Comparison of ENCODE assay signal across 7 mouse cellular contexts in genomic region chr6:83087205-83087925, GRCm38 (mm10). TPM values are rescaled to one million over a fixed set of nuclear protein-coding genes. Genes with fewer than 3 reads are reported as not detected.
DNase-seq lines count a peak whose midpoint lies in the region; ATAC-seq and TF ChIP-seq lines count a peak whose summit lies in the region.

No protein-coding gene starts in this region.

- peak; percentile 61 for DNase-seq in ZHBTc4 (ENCODE audit: low read depth, low spot score)
- DNase-seq in embryonic facial prominence, embryonic 11.5 days (ENCODE audit: low spot score): no peak
- peak; percentile 39 to 56 for DNase-seq in heart, postnatal 10 days
- peak; percentile 59 for DNase-seq in limb, embryonic 11.5 days (ENCODE audit: low spot score)
- peak; percentile 2 for DNase-seq in midbrain, postnatal 0 days (ENCODE audit: low spot score)
- no peak for DNase-seq in urinary bladder, adult 2 months (ENCODE audit: low spot score)
- no peak for DNase-seq in left cerebral cortex, adult 11 months (ENCODE audit: low spot score)

- no peaks in the 10 kb centered on the region for H3K9me3 ChIP-seq in embryonic facial prominence, embryonic 11.5 days (replicated peaks; ENCODE audit: control insufficient read depth, low read length)
- no peaks in the 10 kb centered on the region for H3K9me3 ChIP-seq in limb, embryonic 11.5 days (ENCODE audit: control insufficient read depth, low read length)
- no peaks in the 10 kb centered on the region for H3K9me3 ChIP-seq in midbrain, postnatal 0 days (ENCODE audit: low read length)

- intact Hi-C loops in heart, postnatal 10 days (cut with DNase I): no loop called here

- H3K27me3 ChIP-seq in embryonic facial prominence, embryonic 11.5 days (ENCODE audit: control insufficient read depth, insufficient read depth, low read length): peaks cover 71% of the 10 kb centered on the region
- H3K27me3 ChIP-seq in limb, embryonic 11.5 days (ENCODE audit: control insufficient read depth, insufficient read depth, low read length): peaks cover 49% of the 10 kb centered on the region
- peaks cover 76% of the 10 kb centered on the region for H3K27me3 ChIP-seq in midbrain, postnatal 0 days (ENCODE audit: insufficient read depth, low read length)

- H3K4me1 ChIP-seq in embryonic facial prominence, embryonic 11.5 days (ENCODE audit: control insufficient read depth, insufficient read depth, low read length): peaks cover 8% of the 10 kb centered on the region
- H3K4me1 ChIP-seq in limb, embryonic 11.5 days (ENCODE audit: control insufficient read depth, insufficient read depth, low read length): peaks cover 31% of the 10 kb centered on the region
- no peaks in the 10 kb centered on the region for H3K4me1 ChIP-seq in midbrain, postnatal 0 days (ENCODE audit: insufficient read depth, low read length)

- no peak for TF ChIP-seq CTCF in midbrain, postnatal 0 days (IDR thresholded peaks at IDR 0.05)

- no peaks in the 10 kb centered on the region for H3K36me3 ChIP-seq in embryonic facial prominence, embryonic 11.5 days (replicated peaks; ENCODE audit: control insufficient read depth, insufficient read depth, low read depth, low read length)
- H3K36me3 ChIP-seq in limb, embryonic 11.5 days (ENCODE audit: control insufficient read depth, insufficient read depth, low read length): 0 out of 2 replicates have a peak, but pooled peaks cover 2% of the 10 kb centered on the region
- H3K36me3 ChIP-seq in midbrain, postnatal 0 days (ENCODE audit: insufficient read depth, low read length): 0 out of 2 replicates have a peak, but pooled peaks cover 2% of the 10 kb centered on the region

- no peak overlapping the region for H3K27ac ChIP-seq in embryonic facial prominence, embryonic 11.5 days (replicated peaks; ENCODE audit: low read depth, low read length)
- H3K27ac ChIP-seq in limb, embryonic 11.5 days (replicated peaks; ENCODE audit: low read depth, low read length): no peak overlapping the region
- no peak overlapping the region for H3K27ac ChIP-seq in midbrain, postnatal 0 days (ENCODE audit: low read depth, low read length)

- H3K4me3 ChIP-seq in embryonic facial prominence, embryonic 11.5 days (ENCODE audit: low read depth, low read length): peak overlapping the region; percentile 21
- peak overlapping the region; percentile 16; the same call in 1 of the 2 replicates for H3K4me3 ChIP-seq in limb, embryonic 11.5 days (ENCODE audit: low read depth, low read length)
- peak overlapping the region; percentile 12 for H3K4me3 ChIP-seq in midbrain, postnatal 0 days (ENCODE audit: low read depth, low read length)

- 1% methylated on average over 47 of the region's 47 CpGs for WGBS in embryonic facial prominence, embryonic 11.5 days
- WGBS in limb, embryonic 11.5 days: 2% methylated on average over 47 of the region's 47 CpGs
- WGBS in midbrain, postnatal 0 days: 1% methylated on average over 47 of the region's 47 CpGs

- H3K9ac ChIP-seq in embryonic facial prominence, embryonic 11.5 days (replicated peaks; ENCODE audit: low read length): no peak overlapping the region; the same call in 1 of the 2 replicates
- H3K9ac ChIP-seq in limb, embryonic 11.5 days (ENCODE audit: low read length): no peak overlapping the region
- H3K9ac ChIP-seq in midbrain, postnatal 0 days (replicated peaks; ENCODE audit: low read length, poor library complexity, severe bottlenecking): no peak overlapping the region

- ATAC-seq in embryonic facial prominence, embryonic 11.5 days (replicated peaks; ENCODE audit: insufficient number of reproducible peaks, low FRiP score, low TSS enrichment, low read depth): no peak
- ATAC-seq in limb, embryonic 11.5 days (ENCODE audit: insufficient number of reproducible peaks, low FRiP score, low TSS enrichment, low read depth): no peak
- no peak for ATAC-seq in midbrain, postnatal 0 days (ENCODE audit: low FRiP score)

- H3K4me2 ChIP-seq in embryonic facial prominence, embryonic 11.5 days (ENCODE audit: low read depth, low read length): peak overlapping the region; percentile 27
- H3K4me2 ChIP-seq in limb, embryonic 11.5 days (ENCODE audit: low read depth, severe bottlenecking): peak overlapping the region; percentile 41
- H3K4me2 ChIP-seq in midbrain, postnatal 0 days (ENCODE audit: low read depth, low read length, poor library complexity, severe bottlenecking): peak overlapping the region; percentile 36; the same call in 1 of the 2 replicates

RNA-seq across cellular contexts. Expression of gene Lbx2, which starts 1.2 kb away (rescaled TPM):
- polyA plus RNA-seq in embryonic facial prominence, embryonic 11.5 days (2014; fragmentation: Nextera tagmentation; extraction: Ambion mirVana): 0.73 and 0.89 TPM in 2 replicates
- 1 to 10 TPM in 1 of 2 experiments, under 1 TPM in 1; 0.55 to 1.3 TPM for total RNA-seq in heart, postnatal 10 days (2021)
- polyA plus RNA-seq in limb, embryonic 11.5 days (2014; fragmentation: Nextera tagmentation; extraction: Ambion mirVana): 0.81 and 2.0 TPM in 2 replicates
- not detected in 2 replicates for total RNA-seq in midbrain, postnatal 0 days (2014; rRNA removed)
- polyA plus RNA-seq in midbrain, postnatal 0 days (2015; fragmentation: Nextera tagmentation; extraction: Ambion mirVana): 0.26 TPM in 1 of 2 replicates, not detected in the other
- polyA plus RNA-seq in urinary bladder, adult 2 months (2012; rRNA removed): 0.84 and 1.0 TPM in 2 replicates

RNA-seq across cellular contexts. Expression of gene Pcgf1, which starts 9.7 kb away (rescaled TPM):
- polyA plus RNA-seq in embryonic facial prominence, embryonic 11.5 days (2014; fragmentation: Nextera tagmentation; extraction: Ambion mirVana): 40.9 and 42.9 TPM in 2 replicates
- total RNA-seq in heart, postnatal 10 days (2021): 1 to 10 TPM; 6.9 to 8.7 TPM
- 44.3 and 47.0 TPM in 2 replicates for polyA plus RNA-seq in limb, embryonic 11.5 days (2014; fragmentation: Nextera tagmentation; extraction: Ambion mirVana)
- total RNA-seq in midbrain, postnatal 0 days (2014; rRNA removed): 11.8 and 20.4 TPM in 2 replicates
- polyA plus RNA-seq in midbrain, postnatal 0 days (2015; fragmentation: Nextera tagmentation; extraction: Ambion mirVana): 30.4 and 35.5 TPM in 2 replicates
- polyA plus RNA-seq in urinary bladder, adult 2 months (2012; rRNA removed): 28.5 and 35.8 TPM in 2 replicates

RNA-seq across cellular contexts. Expression of gene Ccdc142, which starts 14.0 kb away (rescaled TPM):
- polyA plus RNA-seq in embryonic facial prominence, embryonic 11.5 days (2014; fragmentation: Nextera tagmentation; extraction: Ambion mirVana): 0.62 and 1.8 TPM in 2 replicates
- 1 to 10 TPM; 2.3 to 2.7 TPM for total RNA-seq in heart, postnatal 10 days (2021)
- 1.9 and 2.0 TPM in 2 replicates for polyA plus RNA-seq in limb, embryonic 11.5 days (2014; fragmentation: Nextera tagmentation; extraction: Ambion mirVana)
- 13.6 and 26.0 TPM in 2 replicates for total RNA-seq in midbrain, postnatal 0 days (2014; rRNA removed)
- polyA plus RNA-seq in midbrain, postnatal 0 days (2015; fragmentation: Nextera tagmentation; extraction: Ambion mirVana): 6.0 TPM in 2 replicates
- 3.1 and 4.5 TPM in 2 replicates for polyA plus RNA-seq in urinary bladder, adult 2 months (2012; rRNA removed)

RNA-seq across cellular contexts. Expression of gene Gm42688, which starts 14.1 kb away (rescaled TPM):
- polyA plus RNA-seq in embryonic facial prominence, embryonic 11.5 days (2014; fragmentation: Nextera tagmentation; extraction: Ambion mirVana): 0.97 and 1.8 TPM in 2 replicates
- 1 to 10 TPM; 1.9 to 2.1 TPM for total RNA-seq in heart, postnatal 10 days (2021)
- 2.3 and 2.4 TPM in 2 replicates for polyA plus RNA-seq in limb, embryonic 11.5 days (2014; fragmentation: Nextera tagmentation; extraction: Ambion mirVana)
- total RNA-seq in midbrain, postnatal 0 days (2014; rRNA removed): 4.4 and 8.1 TPM in 2 replicates
- 3.5 and 4.4 TPM in 2 replicates for polyA plus RNA-seq in midbrain, postnatal 0 days (2015; fragmentation: Nextera tagmentation; extraction: Ambion mirVana)
- 5.0 and 6.1 TPM in 2 replicates for polyA plus RNA-seq in urinary bladder, adult 2 months (2012; rRNA removed)

RNA-seq across cellular contexts. Expression of gene Tlx2, which starts 17.3 kb away (rescaled TPM):
- 7.9 and 9.7 TPM in 2 replicates for polyA plus RNA-seq in embryonic facial prominence, embryonic 11.5 days (2014; fragmentation: Nextera tagmentation; extraction: Ambion mirVana)
- total RNA-seq in heart, postnatal 10 days (2021): not detected
- 0.13 TPM in 1 of 2 replicates, not detected in the other for polyA plus RNA-seq in limb, embryonic 11.5 days (2014; fragmentation: Nextera tagmentation; extraction: Ambion mirVana)
- not detected in 2 replicates for total RNA-seq in midbrain, postnatal 0 days (2014; rRNA removed)
- polyA plus RNA-seq in midbrain, postnatal 0 days (2015; fragmentation: Nextera tagmentation; extraction: Ambion mirVana): not detected in 2 replicates
- polyA plus RNA-seq in urinary bladder, adult 2 months (2012; rRNA removed): 0.15 and 0.29 TPM in 2 replicates

Comparison
In these comparisons a context has a peak if more than half of its experiments do, and no peak if none do; other contexts are left out.
1. DNase-seq: peak in ZHBTc4 (single experiment), heart, postnatal 10 days (2 of 2), limb, embryonic 11.5 days (single experiment) and midbrain, postnatal 0 days (single experiment); none in embryonic facial prominence, embryonic 11.5 days (single experiment), urinary bladder, adult 2 months (single experiment) and left cerebral cortex, adult 11 months (single experiment).
2. Peak in every context shown above with its lines, with median percentiles within 50 percentile points of each other: H3K4me2 ChIP-seq and H3K4me3 ChIP-seq.